Mouse (Mus musculus): Measurements from ENCODE around the gene Olfr224.

DNA sequence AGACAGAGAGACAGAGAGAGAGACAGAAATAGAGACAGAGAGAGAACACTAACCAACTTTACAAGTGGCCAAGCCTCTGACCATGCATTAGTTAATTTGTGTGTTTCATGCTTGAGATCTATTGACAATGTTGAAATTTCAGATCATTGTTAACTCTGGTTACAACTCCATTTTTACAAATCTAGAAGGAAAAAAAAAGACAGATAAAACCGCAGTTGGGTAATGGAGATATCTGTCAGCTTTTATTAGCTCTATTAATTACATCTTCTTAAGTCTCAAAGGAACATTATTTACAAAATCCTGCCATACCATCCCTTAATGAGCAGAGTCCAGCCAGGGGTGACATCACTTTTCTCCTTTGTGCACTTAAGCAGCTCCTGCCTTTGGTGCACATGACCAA, 7.1 kb upstream of the Olfr224 start, which contains the start of gene Olfr325:
- TF ChIP-seq EP300 (optimal IDR thresholded peaks at IDR 0.05) (no peak), CTCF (IDR thresholded peaks at IDR 0.05; ENCODE audit: low read depth) (no peak)
